Mouse (Mus musculus): Measurements from ENCODE around the gene Rsrc1.

Gene Rsrc1

DNA sequence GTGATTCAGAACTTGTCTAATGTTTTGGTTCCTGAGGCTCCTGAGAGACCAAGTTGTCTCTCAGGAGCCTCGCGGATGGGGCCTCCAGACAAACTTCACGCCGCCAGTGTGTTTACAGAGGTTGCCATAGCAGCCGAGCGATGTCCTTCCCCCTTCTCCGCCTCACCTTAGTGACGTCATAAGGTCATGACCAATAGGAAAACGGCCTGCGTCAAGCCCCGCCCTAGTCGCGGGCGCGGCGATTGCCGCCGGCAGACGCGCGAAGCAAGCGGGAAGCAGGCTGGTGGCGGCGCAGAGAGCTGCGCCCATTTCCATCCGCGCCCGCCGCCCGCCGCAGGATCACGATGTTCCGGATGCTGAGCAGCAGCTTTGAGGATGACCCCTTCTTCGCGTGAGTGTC, 392.7 kb downstream of the Rsrc1 start, which contains the start of gene Mlf1:
Gene Mlf1 (plus strand): TSS at position 226 of the 400 bp plus-strand sequence.
- DNase-seq: peak; percentile 99

DNA sequence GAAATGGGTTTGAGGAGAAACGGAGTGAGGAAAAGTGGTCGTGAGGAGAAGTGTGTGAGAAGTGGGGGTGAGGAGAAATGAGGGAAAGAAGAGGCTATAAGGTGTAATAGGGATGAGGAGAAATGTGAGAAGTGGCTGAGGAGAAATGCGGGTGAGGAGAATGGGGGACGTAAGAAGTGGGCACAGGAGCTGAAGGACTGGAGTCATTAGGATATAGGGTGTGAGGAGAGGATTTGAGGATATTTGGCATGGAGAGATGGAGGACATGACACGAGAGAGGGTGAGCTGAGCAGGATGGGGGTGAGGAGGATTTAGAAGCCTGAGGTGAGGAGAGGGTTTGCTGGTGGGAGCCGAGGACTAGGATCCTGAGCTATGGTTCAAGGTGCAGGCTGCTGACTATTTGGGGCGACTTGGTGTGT, 393.2 kb downstream of the Rsrc1 start:
- no peak for DNase-seq

DNA sequence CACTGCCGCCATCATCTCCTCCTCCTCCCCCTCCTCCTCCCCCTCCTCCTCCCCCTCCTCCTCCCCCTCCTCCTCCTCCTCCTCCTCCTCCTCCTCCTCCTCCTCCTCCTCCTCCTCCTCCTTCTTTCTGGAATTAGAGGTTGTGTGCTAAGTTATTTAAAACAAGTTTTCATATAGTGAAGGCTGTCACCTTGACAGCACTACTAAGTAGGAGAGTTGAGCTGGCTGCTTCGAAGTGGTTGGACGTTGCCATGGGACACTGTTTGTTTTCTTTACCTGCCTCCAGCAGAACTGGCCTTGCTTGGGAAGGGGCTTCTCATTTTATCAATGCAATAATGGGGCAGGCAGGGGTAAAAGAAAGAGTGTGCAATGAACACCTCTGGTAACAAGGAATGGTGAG, 393.9 kb downstream of the Rsrc1 start, which contains the start of gene Gm17402:
Gene Gm17402 (minus strand): TSS at position 101 of the 400 bp plus-strand sequence.
- DNase-seq: no peak

DNA sequence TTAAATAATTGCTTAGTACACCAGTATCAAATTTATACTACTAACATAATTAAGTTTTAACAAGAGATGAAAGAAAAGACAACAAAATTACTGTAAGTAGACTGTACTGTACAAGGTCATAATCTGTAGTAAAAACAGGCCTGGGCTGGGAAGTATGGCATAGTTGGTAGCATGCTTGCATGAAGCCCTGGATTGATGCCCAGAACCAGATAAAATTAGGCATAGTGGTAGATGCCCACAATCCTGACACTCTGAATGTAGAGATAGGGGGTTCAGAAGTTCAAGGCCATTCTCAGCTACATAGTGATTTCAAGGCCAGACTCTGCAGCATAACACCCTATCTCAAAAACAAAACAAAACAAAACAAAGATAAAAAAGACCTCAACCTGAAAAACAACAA, 397.0 kb downstream of the Rsrc1 start:
- peak; percentile 90 for DNase-seq

Measured in heart, adult 11 months (tissue).